13 mouse cellular contexts compared by ENCODE assay signal in the genomic region with DNA sequence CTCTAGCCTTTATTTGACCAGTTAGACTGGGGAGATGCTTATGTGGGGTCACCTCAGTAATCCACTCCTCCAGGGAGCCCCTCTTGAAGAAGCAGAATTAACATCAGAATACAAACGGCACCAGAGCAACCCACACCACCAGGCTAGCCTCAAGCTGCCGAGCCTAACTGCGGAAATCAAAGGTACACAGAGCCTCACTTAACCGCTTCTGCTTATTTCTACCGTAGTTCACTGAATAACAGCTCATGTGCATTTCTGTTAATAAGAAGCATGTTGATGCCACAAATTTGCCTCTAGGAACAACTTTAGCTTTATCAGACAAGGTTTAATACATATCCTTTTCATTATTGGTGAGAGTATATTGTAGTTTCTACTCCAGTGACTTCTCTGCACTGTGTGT. TPM values are rescaled to one million over a fixed set of nuclear protein-coding genes. Genes with fewer than 3 reads are reported as not detected.
DNase-seq lines count a peak whose midpoint lies in the region; ATAC-seq lines count a peak whose summit lies in the region.
"Had no signal": no experiment of that assay in that cellular context is flagged by ENCODE, and none has a peak within 500 bp of the region (broad histone marks: within the 10 kb centered on the region; RNA-seq: fewer than 3 reads in every experiment).

No protein-coding gene starts in this region.

- H3K9me3 ChIP-seq in forebrain, embryonic 11.5 days (ENCODE audit: control insufficient read depth, low read length): no peaks in the 10 kb centered on the region
- no peaks in the 10 kb centered on the region for H3K9me3 ChIP-seq in forebrain, embryonic 13.5 days (replicated peaks)
- no peaks in the 10 kb centered on the region for H3K9me3 ChIP-seq in neural tube, embryonic 15.5 days (replicated peaks)
- H3K9me3 ChIP-seq: lung, embryonic 15.5 days; neural tube, embryonic 13.5 days had no signal

- peak overlapping the region; percentile 14 for H3K9ac ChIP-seq in forebrain, embryonic 11.5 days (ENCODE audit: low read length)
- no peak overlapping the region for H3K9ac ChIP-seq in forebrain, embryonic 13.5 days
- H3K9ac ChIP-seq in neural tube, embryonic 15.5 days (replicated peaks): no peak overlapping the region
- H3K9ac ChIP-seq: lung, embryonic 15.5 days; neural tube, embryonic 13.5 days had no signal

- H3K4me1 ChIP-seq in forebrain, embryonic 11.5 days (replicated peaks; ENCODE audit: control insufficient read depth, insufficient read depth, low read length): no peaks in the 10 kb centered on the region
- 0 out of 2 replicates have a peak, but pooled peaks cover 3% of the 10 kb centered on the region for H3K4me1 ChIP-seq in forebrain, embryonic 13.5 days
- no peaks in the 10 kb centered on the region for H3K4me1 ChIP-seq in neural tube, embryonic 15.5 days
- H3K4me1 ChIP-seq: lung, embryonic 15.5 days; neural tube, embryonic 13.5 days had no signal

- DNase-seq in forebrain, embryonic 11.5 days (ENCODE audit: low spot score): no peak
- DNase-seq in CD4-positive helper T cell, adult 2 months (ENCODE audit: low read depth, low spot score): peak; percentile 42
- no peak for DNase-seq in adrenal gland, adult 18-20 months (ENCODE audit: low spot score in 2 of 2)
- DNase-seq in kidney, postnatal 14 days: no peak
- DNase-seq: adrenal gland, adult 2 months; gastrocnemius, postnatal 14 days; spleen, adult 18-20 months had no signal

- no peak overlapping the region for H3K27ac ChIP-seq in forebrain, embryonic 11.5 days (ENCODE audit: low read depth, low read length)
- no peak overlapping the region for H3K27ac ChIP-seq in forebrain, embryonic 13.5 days
- H3K27ac ChIP-seq in neural tube, embryonic 15.5 days (replicated peaks): no peak overlapping the region
- H3K27ac ChIP-seq: lung, embryonic 15.5 days; neural tube, embryonic 13.5 days had no signal

- WGBS in forebrain, embryonic 11.5 days: 18% methylated on average over 5 of the region's 5 CpGs
- 9% methylated on average over 5 of the region's 5 CpGs for WGBS in forebrain, embryonic 13.5 days
- 7% methylated on average over 5 of the region's 5 CpGs for WGBS in neural tube, embryonic 15.5 days

- no peaks in the 10 kb centered on the region for H3K27me3 ChIP-seq in forebrain, embryonic 11.5 days (ENCODE audit: control insufficient read depth, insufficient read depth, low read length)
- no peaks in the 10 kb centered on the region for H3K27me3 ChIP-seq in forebrain, embryonic 13.5 days
- H3K27me3 ChIP-seq in neural tube, embryonic 15.5 days (replicated peaks): no peaks in the 10 kb centered on the region
- H3K27me3 ChIP-seq: lung, embryonic 15.5 days; neural tube, embryonic 13.5 days had no signal

- no peak overlapping the region for H3K4me3 ChIP-seq in forebrain, embryonic 11.5 days (ENCODE audit: low read depth, low read length)
- H3K4me3 ChIP-seq in forebrain, embryonic 13.5 days: no peak overlapping the region
- H3K4me3 ChIP-seq in neural tube, embryonic 15.5 days (replicated peaks): no peak overlapping the region
- H3K4me3 ChIP-seq: lung, embryonic 15.5 days; neural tube, embryonic 13.5 days had no signal

- no peak for ATAC-seq in forebrain, embryonic 11.5 days (replicated peaks; ENCODE audit: low FRiP score)
- ATAC-seq in forebrain, embryonic 13.5 days: no peak
- ATAC-seq in granulocyte monocyte progenitor cell, adult 5-6 weeks (replicated peaks; ENCODE audit: poor library complexity, severe bottlenecking): peak; percentile 73
- peak; percentile 87 for ATAC-seq in megakaryocyte, adult 5-6 weeks (ENCODE audit: poor library complexity, severe bottlenecking)
- no peak for ATAC-seq in neural tube, embryonic 15.5 days (ENCODE audit: low FRiP score)

- H3K4me2 ChIP-seq in forebrain, embryonic 11.5 days (ENCODE audit: low read depth, low read length, severe bottlenecking): no peak overlapping the region
- no peak overlapping the region for H3K4me2 ChIP-seq in forebrain, embryonic 13.5 days
- H3K4me2 ChIP-seq in neural tube, embryonic 15.5 days: no peak overlapping the region
- H3K4me2 ChIP-seq: lung, embryonic 15.5 days; neural tube, embryonic 13.5 days had no signal

- no peaks in the 10 kb centered on the region for H3K36me3 ChIP-seq in forebrain, embryonic 11.5 days (ENCODE audit: control insufficient read depth, insufficient read depth, low read length)
- no peaks in the 10 kb centered on the region for H3K36me3 ChIP-seq in forebrain, embryonic 13.5 days (ENCODE audit: poor library complexity, severe bottlenecking)
- no peaks in the 10 kb centered on the region for H3K36me3 ChIP-seq in neural tube, embryonic 15.5 days
- H3K36me3 ChIP-seq: lung, embryonic 15.5 days; neural tube, embryonic 13.5 days had no signal

RNA-seq across cellular contexts. Expression of a gene that starts 32.6 kb away (rescaled TPM):
- 122 and 128 TPM in 2 replicates for polyA plus RNA-seq in forebrain, embryonic 11.5 days (2014; fragmentation: Nextera tagmentation; extraction: Ambion mirVana)
- polyA plus RNA-seq in forebrain, embryonic 13.5 days (2015; fragmentation: Nextera tagmentation; extraction: Ambion mirVana): 108 and 112 TPM in 2 replicates
- 61.4 and 63.9 TPM in 2 replicates for total RNA-seq in granulocyte monocyte progenitor cell, adult 5-6 weeks (2014; fragmentation: Nextera tagmentation)
- total RNA-seq in granulocyte monocyte progenitor cell, adult 5-6 weeks (2017): 96.3 and 105 TPM in 2 replicates
- total RNA-seq in megakaryocyte, adult 5-6 weeks (2015): 68.5 and 70.6 TPM in 2 replicates
- total RNA-seq in megakaryocyte, adult 5-6 weeks (2017): 72.5 and 75.7 TPM in 2 replicates
- 10 to 100 TPM; 79.8 to 87.8 TPM for total RNA-seq in adrenal gland, adult 18-20 months (2021)
- 128 and 130 TPM in 2 replicates for polyA plus RNA-seq in neural tube, embryonic 15.5 days (2015; fragmentation: Nextera tagmentation; extraction: Ambion mirVana)

Comparison
In these comparisons a context has a peak if more than half of its experiments do, and no peak if none do; other contexts are left out.
1. ATAC-seq: peak in granulocyte monocyte progenitor cell, adult 5-6 weeks (single experiment) and megakaryocyte, adult 5-6 weeks (single experiment); none in forebrain, embryonic 11.5 days (single experiment), forebrain, embryonic 13.5 days (single experiment) and neural tube, embryonic 15.5 days (single experiment).